Mouse (Mus musculus) heart, embryonic 15.5 days (tissue): ENCODE results near the gene Vps37b. TPM values are rescaled to one million over a fixed set of nuclear protein-coding genes. Genes with fewer than 3 reads are reported as not detected.
A peak's percentile ranks its signal among the peaks of the same experiment; 100 is the strongest.

Experiments
- ATAC-seq: fragments of 200-750 bp; cut with Nextera tagmentation; replicated peaks from 2 replicates; pipeline ENCODE4 v1.8.0; 2017; ENCODE audit warnings: low read depth, moderate TSS enrichment; ENCODE audit not compliant: insufficient number of reproducible peaks, insufficient read depth, low FRiP score
- H3K27ac ChIP-seq: fragments of 300-500 bp; sonication (generic); 2 replicates; pipeline ENCODE4 v1.5.1; 2015; ENCODE audit warnings: mild to moderate bottlenecking, inconsistent platforms
- H3K27me3 ChIP-seq: fragments of 300-500 bp; sonication (generic); 2 replicates; pipeline ENCODE4 v1.6.1; 2015; ENCODE audit warnings: inconsistent platforms
- H3K36me3 ChIP-seq: fragments of 300-500 bp; sonication (generic); 2 replicates; pipeline ENCODE4 v1.6.1; 2015; ENCODE audit warnings: mild to moderate bottlenecking, inconsistent platforms
- H3K4me1 ChIP-seq: fragments of 300-500 bp; sonication (generic); replicated peaks from 2 replicates; pipeline ENCODE4 v1.6.1; 2015; ENCODE audit warnings: inconsistent platforms
- H3K4me2 ChIP-seq: fragments of 300-500 bp; sonication (generic); 2 replicates; pipeline ENCODE4 v1.6.1; 2015; ENCODE audit warnings: inconsistent platforms, mild to moderate bottlenecking, moderate library complexity
- H3K4me3 ChIP-seq: fragments of 300-500 bp; sonication (generic); 2 replicates; pipeline ENCODE4 v1.5.1; 2015; ENCODE audit warnings: mild to moderate bottlenecking, inconsistent platforms
- H3K9ac ChIP-seq: fragments of 300-500 bp; sonication (generic); 2 replicates; pipeline ENCODE4 v1.6.1; 2015; ENCODE audit warnings: mild to moderate bottlenecking, inconsistent platforms
- H3K9me3 ChIP-seq: fragments of 300-500 bp; sonication (generic); replicated peaks from 2 replicates; pipeline ENCODE4 v1.6.1; 2016; ENCODE audit warnings: inconsistent platforms
- WGBS: fragments of 180-500 bp; shearing (Covaris S2); methylation state at CpG from one replicate; pipeline ENCODE4 v1.1.7; 2015; ENCODE audit warnings: mixed read lengths; 5-methylcytosine and 5-hydroxymethylcytosine counted together
- polyA plus RNA-seq: library from polyadenylated mRNA; unstranded; fragments of >200 nt; fragmentation: Nextera tagmentation; extraction: Ambion mirVana; gene quantifications from 2 replicates; pipeline ENCODE4 v1.2.1, GENCODE M21; 2015

Vps37b gene
- polyA plus RNA-seq, 1 experiment from 2014 or later: 49.9 TPM

GRCm38 (mm10) chr5:124029220-124030035 lies 2.6 kb downstream of the Vps37b start:
- Histone ChIP-seq H3K36me3 (no peaks in the 10 kb centered on the region), H3K27ac (peak overlapping the region; percentile 97), H3K4me2 (peak overlapping the region; percentile 74), H3K4me1 (peaks cover 65% of the 10 kb centered on the region), H3K27me3 (no peaks in the 10 kb centered on the region), H3K9me3 (no peaks in the 10 kb centered on the region), H3K9ac (peak overlapping the region; percentile 98; the same call in 1 of the 2 replicates), H3K4me3 (peak overlapping the region; percentile 80)
- WGBS: 53% methylated on average over 19 of the region's 19 CpGs
- ATAC-seq: no peak

DNA sequence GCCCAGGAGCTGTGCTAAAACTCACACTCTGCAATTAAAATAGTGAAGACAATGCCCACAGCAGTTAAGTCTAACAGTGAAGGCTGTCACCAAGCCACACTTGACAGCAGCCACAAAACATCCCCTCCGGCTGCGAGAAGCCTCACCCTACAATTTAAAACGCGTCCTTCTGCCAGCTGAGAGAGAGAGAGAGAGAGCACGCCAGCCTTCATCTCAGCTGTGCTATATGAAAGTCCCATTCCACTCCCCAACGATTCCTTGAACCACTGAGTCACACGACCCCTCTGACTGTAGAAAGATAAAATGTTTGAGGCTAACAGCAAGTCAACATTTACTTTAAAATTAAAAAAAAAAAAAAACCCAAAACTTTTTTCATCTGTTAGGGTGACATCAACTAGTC lies 3.4 kb downstream of the Vps37b start:
- H3K27me3 ChIP-seq: no peaks in the 10 kb centered on the region
- peaks cover 73% of the 10 kb centered on the region for H3K4me1 ChIP-seq
- H3K9ac ChIP-seq: peak overlapping the region; percentile 39
- no peak for ATAC-seq
- H3K9me3 ChIP-seq: no peaks in the 10 kb centered on the region
- H3K36me3 ChIP-seq: no peaks in the 10 kb centered on the region
- 36% methylated on average over 7 of the region's 7 CpGs for WGBS
- H3K4me3 ChIP-seq: peak overlapping the region; percentile 23
- peak overlapping the region; percentile 74 for H3K4me2 ChIP-seq
- peak overlapping the region; percentile 97 for H3K27ac ChIP-seq

DNA sequence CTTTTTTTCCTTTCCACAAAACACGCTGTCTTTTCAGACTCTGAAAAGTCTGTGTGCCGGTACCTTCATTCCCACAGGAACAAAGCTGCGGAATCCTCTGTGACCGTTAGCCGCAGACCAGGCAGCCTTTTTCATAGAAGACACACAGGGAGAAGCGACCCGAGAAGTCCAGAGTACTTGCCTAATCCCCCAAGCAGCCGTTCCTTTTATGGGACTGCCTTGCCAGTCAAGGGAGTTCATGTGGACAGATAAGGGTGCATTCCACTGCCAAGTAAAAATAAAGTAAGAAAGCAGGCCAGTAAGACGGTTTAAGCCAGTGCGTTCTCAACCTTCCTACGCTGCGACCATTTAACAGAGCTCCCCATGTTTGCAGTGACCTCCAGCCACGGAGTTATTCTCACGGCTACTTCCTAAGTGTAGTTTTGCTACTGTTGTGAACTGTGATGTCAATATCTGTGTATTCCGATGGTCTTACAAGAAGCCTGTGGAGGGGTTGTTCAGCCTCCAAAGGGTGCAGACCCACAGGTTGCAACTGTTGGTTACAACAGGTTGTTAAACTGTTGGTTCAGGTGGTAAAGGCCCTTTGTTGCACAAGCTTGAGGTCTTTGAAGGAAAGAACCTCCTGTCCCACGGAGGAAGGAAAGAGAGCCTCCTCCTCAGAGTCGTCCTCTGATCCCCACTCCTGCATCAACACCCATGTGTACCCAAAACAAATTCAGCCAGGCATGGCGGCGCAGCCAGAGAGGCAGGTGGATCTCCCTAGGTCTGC lies 4.2 kb downstream of the Vps37b start:
- no peaks in the 10 kb centered on the region for H3K36me3 ChIP-seq
- peak overlapping the region; percentile 39 for H3K9ac ChIP-seq
- H3K27me3 ChIP-seq: no peaks in the 10 kb centered on the region
- peak overlapping the region; percentile 97 for H3K27ac ChIP-seq
- WGBS: 27% methylated on average over 19 of the region's 19 CpGs
- peak overlapping the region; percentile 23 for H3K4me3 ChIP-seq
- no peak; the same call in 1 of the 2 replicates for ATAC-seq
- H3K4me1 ChIP-seq: peaks cover 78% of the 10 kb centered on the region
- H3K9me3 ChIP-seq: no peaks in the 10 kb centered on the region
- peak overlapping the region; percentile 74 for H3K4me2 ChIP-seq

DNA sequence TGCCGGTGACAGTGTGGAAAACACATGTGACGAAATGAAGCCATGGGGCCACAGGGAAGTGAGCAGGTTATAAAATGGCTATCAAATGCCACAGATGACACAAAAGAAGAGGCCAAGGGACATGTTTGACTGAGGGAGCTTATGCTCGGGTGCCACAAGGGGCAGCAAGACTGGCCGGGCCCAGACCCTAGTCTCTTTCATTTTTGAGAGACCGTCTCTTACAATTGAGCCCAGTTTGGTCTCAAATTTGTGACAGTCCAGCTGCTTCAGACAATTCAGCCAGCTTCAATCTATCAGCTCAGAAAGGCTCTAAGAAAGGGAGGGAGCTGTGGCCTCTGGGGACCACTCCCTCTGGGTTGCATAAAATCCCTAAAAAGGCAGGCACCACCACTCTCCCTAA lies 5.5 kb downstream of the Vps37b start:
- no peak for ATAC-seq
- 67% methylated on average over 5 of the region's 5 CpGs for WGBS
- peak overlapping the region; percentile 8; the same call in 1 of the 2 replicates for H3K9ac ChIP-seq
- H3K36me3 ChIP-seq: 0 out of 2 replicates have a peak, but pooled peaks cover 3% of the 10 kb centered on the region
- peak overlapping the region; percentile 97 for H3K27ac ChIP-seq
- H3K27me3 ChIP-seq: no peaks in the 10 kb centered on the region
- peaks cover 84% of the 10 kb centered on the region for H3K4me1 ChIP-seq
- no peaks in the 10 kb centered on the region for H3K9me3 ChIP-seq
- peak overlapping the region; percentile 36 for H3K4me2 ChIP-seq
- H3K4me3 ChIP-seq: no peak overlapping the region

DNA sequence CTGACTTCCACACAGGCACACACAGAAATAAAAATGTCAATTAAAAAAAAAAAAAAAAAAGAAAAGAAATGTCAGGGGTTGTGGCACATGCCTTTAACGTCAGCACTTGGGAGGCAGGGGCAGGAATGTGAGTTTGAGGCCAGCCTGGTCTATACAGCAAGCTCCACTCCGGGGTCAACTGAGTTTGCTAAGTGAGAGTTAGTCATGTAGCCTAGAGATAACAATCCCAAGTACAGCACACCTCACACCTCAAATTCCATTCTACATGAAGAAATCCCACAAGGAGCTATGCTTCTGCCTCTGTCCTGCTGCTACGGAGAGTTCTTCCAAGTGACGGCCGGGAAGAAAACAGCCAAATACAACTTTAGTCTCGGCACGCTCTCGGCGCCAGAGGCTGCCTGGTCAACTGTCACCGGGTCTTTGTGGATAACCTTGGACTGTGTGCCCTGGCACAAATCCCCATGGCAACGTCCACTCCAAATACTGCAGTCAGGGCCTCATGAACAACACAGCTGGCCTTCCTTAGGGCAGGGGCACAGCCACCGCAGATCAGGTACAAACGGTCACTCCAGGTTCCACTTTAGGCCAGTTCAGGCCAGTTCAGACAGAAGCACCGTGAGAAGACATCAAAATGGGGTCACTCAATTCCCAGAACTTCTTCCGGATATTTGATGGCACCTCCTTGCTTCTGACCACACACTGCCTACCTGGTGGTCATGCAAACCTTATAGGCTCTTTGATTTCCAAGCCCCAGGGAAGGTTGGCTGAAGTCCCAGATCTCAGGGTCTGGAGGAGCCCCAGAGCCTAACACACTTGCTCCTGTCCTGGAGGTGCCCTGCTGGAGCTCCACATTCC lies 6.3 kb downstream of the Vps37b start:
- Histone ChIP-seq H3K4me2 (peak overlapping the region; percentile 36), H3K27ac (peak overlapping the region; percentile 97), H3K9me3 (no peaks in the 10 kb centered on the region), H3K4me1 (peaks cover 89% of the 10 kb centered on the region), H3K9ac (peak overlapping the region; percentile 32), H3K36me3 (0 out of 2 replicates have a peak, but pooled peaks cover 11% of the 10 kb centered on the region), H3K27me3 (no peaks in the 10 kb centered on the region), H3K4me3 (no peak overlapping the region)
- no peak for ATAC-seq
- WGBS: 45% methylated on average over 15 of the region's 15 CpGs

GRCm38 (mm10) chr5:124025146-124025545 lies 6.9 kb downstream of the Vps37b start:
- H3K9ac ChIP-seq: peak overlapping the region; percentile 6; the same call in 1 of the 2 replicates
- H3K4me2 ChIP-seq: peak overlapping the region; percentile 36; the same call in 1 of the 2 replicates

GRCm38 (mm10) chr5:124024677-124025076 lies 7.4 kb downstream of the Vps37b start:
- WGBS: 74% methylated on average over 6 of the region's 6 CpGs
- H3K27me3 ChIP-seq: no peaks in the 10 kb centered on the region
- no peak overlapping the region for H3K4me2 ChIP-seq
- no peak for ATAC-seq
- H3K9me3 ChIP-seq: no peaks in the 10 kb centered on the region
- no peak overlapping the region for H3K4me3 ChIP-seq
- H3K9ac ChIP-seq: peak overlapping the region; percentile 6; the same call in 1 of the 2 replicates
- 0 out of 2 replicates have a peak, but pooled peaks cover 11% of the 10 kb centered on the region for H3K36me3 ChIP-seq
- peak overlapping the region; percentile 97 for H3K27ac ChIP-seq
- H3K4me1 ChIP-seq: peaks cover 89% of the 10 kb centered on the region

More at GRCm38 (mm10) chr5:124025146-124025545, 6.9 kb downstream of the Vps37b start:
- 65% methylated on average over 9 of the region's 9 CpGs for WGBS
- Histone ChIP-seq H3K9me3 (no peaks in the 10 kb centered on the region), H3K27ac (peak overlapping the region; percentile 97), H3K36me3 (0 out of 2 replicates have a peak, but pooled peaks cover 11% of the 10 kb centered on the region), H3K4me1 (peaks cover 89% of the 10 kb centered on the region), H3K4me3 (no peak overlapping the region), H3K27me3 (no peaks in the 10 kb centered on the region)
- no peak for ATAC-seq

GRCm38 (mm10) chr5:124022365-124022764 lies 9.7 kb downstream of the Vps37b start:
- 34% methylated on average over 7 of the region's 7 CpGs for WGBS
- H3K9ac ChIP-seq: no peak overlapping the region
- H3K9me3 ChIP-seq: no peaks in the 10 kb centered on the region
- H3K27me3 ChIP-seq: no peaks in the 10 kb centered on the region
- 0 out of 2 replicates have a peak overlapping the region, but pooled peaks have one; percentile 28 for H3K27ac ChIP-seq
- 0 out of 2 replicates have a peak, but pooled peaks cover 11% of the 10 kb centered on the region for H3K36me3 ChIP-seq
- ATAC-seq: no peak
- peaks cover 90% of the 10 kb centered on the region for H3K4me1 ChIP-seq
- H3K4me3 ChIP-seq: no peak overlapping the region
- H3K4me2 ChIP-seq: no peak overlapping the region

DNA sequence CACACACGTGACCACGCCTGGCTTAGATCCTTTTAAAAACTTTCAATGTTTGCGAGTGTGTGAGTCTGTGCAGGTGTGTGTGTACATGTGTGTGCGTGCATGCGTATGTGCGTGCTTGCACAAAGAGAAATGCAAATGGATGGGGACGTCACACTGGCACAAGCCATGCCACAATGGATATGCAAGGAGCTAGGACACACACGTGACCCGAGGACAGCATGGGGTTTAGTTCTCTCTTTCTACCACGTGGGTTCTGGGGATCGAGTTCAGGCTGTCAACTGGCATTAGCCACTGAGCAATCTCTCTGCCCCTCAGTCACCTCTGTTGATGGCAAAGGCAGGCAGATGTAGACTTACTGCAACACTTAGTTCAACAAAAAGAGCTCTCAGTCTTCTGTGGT lies 10.4 kb downstream of the Vps37b start:
- Histone ChIP-seq H3K4me1 (peaks cover 91% of the 10 kb centered on the region), H3K36me3 (0 out of 2 replicates have a peak, but pooled peaks cover 11% of the 10 kb centered on the region), H3K9me3 (no peaks in the 10 kb centered on the region), H3K9ac (no peak overlapping the region), H3K27ac (0 out of 2 replicates have a peak overlapping the region, but pooled peaks have one; percentile 28), H3K27me3 (no peaks in the 10 kb centered on the region), H3K4me3 (no peak overlapping the region), H3K4me2 (no peak overlapping the region)
- no peak for ATAC-seq
- 86% methylated on average over 11 of the region's 11 CpGs for WGBS

DNA sequence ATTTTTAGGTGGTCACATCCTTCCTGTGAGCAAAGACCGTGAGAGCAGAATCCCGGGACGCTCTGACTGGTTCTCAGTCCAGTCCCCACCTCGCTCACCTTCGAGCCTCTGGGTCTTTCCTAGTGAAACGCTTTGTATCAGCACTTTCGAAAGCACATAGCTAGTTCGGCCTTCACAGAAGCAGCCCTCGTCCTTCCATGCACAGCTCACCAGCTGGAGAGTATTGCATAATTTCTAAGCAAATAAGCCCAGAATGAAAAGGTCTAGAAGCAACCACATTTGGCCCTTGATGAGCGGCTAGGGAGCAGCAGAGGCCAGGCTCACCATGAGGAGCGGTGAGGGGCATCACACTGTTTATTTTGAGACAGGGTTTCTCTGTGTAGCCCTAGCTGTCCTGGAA lies 10.9 kb downstream of the Vps37b start:
- H3K27ac ChIP-seq: no peak overlapping the region
- H3K9ac ChIP-seq: no peak overlapping the region
- no peaks in the 10 kb centered on the region for H3K9me3 ChIP-seq
- H3K27me3 ChIP-seq: no peaks in the 10 kb centered on the region
- H3K4me1 ChIP-seq: peaks cover 91% of the 10 kb centered on the region
- 0 out of 2 replicates have a peak, but pooled peaks cover 11% of the 10 kb centered on the region for H3K36me3 ChIP-seq
- WGBS: 84% methylated on average over 11 of the region's 11 CpGs
- ATAC-seq: no peak
- H3K4me2 ChIP-seq: no peak overlapping the region
- H3K4me3 ChIP-seq: no peak overlapping the region
